Mouse (Mus musculus): ENCODE data around the gene Tas1r2.
A peak's percentile ranks its signal among the peaks of the same experiment; 100 is the strongest.

Tas1r2 gene

GRCm38 (mm10) chr4:139653238-139653637, at the start of gene Tas1r2:
Tas1r2 (plus strand) TSS chr4:139653538.
- DNase-seq = no peak

GRCm38 (mm10) chr4:139605216-139605615, 48.1 kb upstream of the Tas1r2 start:
- DNase-seq = no peak

GRCm38 (mm10) chr4:139606732-139607131, 46.6 kb upstream of the Tas1r2 start:
- no peak for DNase-seq

GRCm38 (mm10) chr4:139608975-139609374, 44.4 kb upstream of the Tas1r2 start:
- no peak for DNase-seq

GRCm38 (mm10) chr4:139610954-139611353, 42.4 kb upstream of the Tas1r2 start:
- DNase-seq = peak; percentile 36

- DNase-seq = peak; percentile 71
Measured at GRCm38 (mm10) chr4:139611542-139611953, 41.8 kb upstream of the Tas1r2 start.

GRCm38 (mm10) chr4:139614524-139615260, 38.6 kb upstream of the Tas1r2 start:
- no peak for DNase-seq

GRCm38 (mm10) chr4:139616276-139617000, 36.9 kb upstream of the Tas1r2 start:
- DNase-seq = no peak

GRCm38 (mm10) chr4:139617001-139617364, 36.4 kb upstream of the Tas1r2 start:
- DNase-seq = no peak

- no peak for DNase-seq
Measured at GRCm38 (mm10) chr4:139619765-139620164, 33.6 kb upstream of the Tas1r2 start.

- peak; percentile 95 for DNase-seq
Measured at GRCm38 (mm10) chr4:139622373-139623282, 30.7 kb upstream of the Tas1r2 start, which contains the start of gene Aldh4a1. Aldh4a1 (plus strand) TSS chr4:139622866.

- DNase-seq = no peak
Measured at GRCm38 (mm10) chr4:139623434-139624115, 29.8 kb upstream of the Tas1r2 start.

GRCm38 (mm10) chr4:139624116-139624489, 29.2 kb upstream of the Tas1r2 start:
- DNase-seq = no peak

GRCm38 (mm10) chr4:139624706-139625105, 28.6 kb upstream of the Tas1r2 start:
- DNase-seq = no peak

GRCm38 (mm10) chr4:139627361-139627760, 26.0 kb upstream of the Tas1r2 start:
- no peak for DNase-seq

GRCm38 (mm10) chr4:139630171-139630570, 23.2 kb upstream of the Tas1r2 start:
- no peak for DNase-seq

GRCm38 (mm10) chr4:139631141-139631540, 22.2 kb upstream of the Tas1r2 start:
- DNase-seq = no peak

- DNase-seq = no peak
Measured at GRCm38 (mm10) chr4:139631569-139632253, 21.6 kb upstream of the Tas1r2 start.

GRCm38 (mm10) chr4:139632254-139632580, 21.1 kb upstream of the Tas1r2 start:
- no peak for DNase-seq

- DNase-seq = peak; percentile 51
Measured at GRCm38 (mm10) chr4:139636373-139636772, 17.0 kb upstream of the Tas1r2 start.

GRCm38 (mm10) chr4:139637847-139638246, 15.5 kb upstream of the Tas1r2 start:
- peak; percentile 2 for DNase-seq

- DNase-seq = peak; percentile 8
Measured at GRCm38 (mm10) chr4:139638356-139638755, 15.0 kb upstream of the Tas1r2 start.

Measured in cerebellum, adult 11-12 months (tissue).